Mouse (Mus musculus): Measurements from ENCODE around the gene Myrf. TPM values are rescaled to one million over a fixed set of nuclear protein-coding genes. Genes with fewer than 3 reads are reported as not detected.

The Myrf gene
- total RNA-seq, 2 experiments from 2014 or later, result not detected

DNA sequence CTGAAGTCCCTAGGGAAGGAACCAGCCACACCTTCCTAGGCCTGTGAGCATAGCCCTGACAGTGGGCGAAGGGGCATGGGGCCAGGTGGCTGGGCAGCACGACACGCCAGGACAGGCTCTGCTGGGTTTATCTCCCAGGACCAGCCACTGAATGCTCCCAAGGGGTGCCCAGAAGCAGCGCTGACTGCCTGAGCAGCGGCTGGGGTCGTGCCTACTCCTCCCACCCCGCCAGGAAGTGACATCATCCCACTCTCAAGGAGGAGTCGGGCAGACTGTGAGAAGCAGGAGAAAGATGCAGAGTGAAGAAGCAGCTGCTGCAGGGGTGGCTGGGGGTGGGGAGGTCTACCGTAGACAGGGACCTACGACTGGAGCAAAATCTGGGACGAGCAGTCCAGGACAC lies 32.2 kb upstream of the Myrf start:
- H3K27ac ChIP-seq, result peak overlapping the region; percentile 62
- TF ChIP-seq CTCF (IDR thresholded peaks at IDR 0.05), result no peak
- peak; percentile 66 for DNase-seq
- intact Hi-C loops (cut with DNase I), result no loop called here
- peak overlapping the region; percentile 45; the same call in 1 of the 2 replicates for H3K4me3 ChIP-seq

DNA sequence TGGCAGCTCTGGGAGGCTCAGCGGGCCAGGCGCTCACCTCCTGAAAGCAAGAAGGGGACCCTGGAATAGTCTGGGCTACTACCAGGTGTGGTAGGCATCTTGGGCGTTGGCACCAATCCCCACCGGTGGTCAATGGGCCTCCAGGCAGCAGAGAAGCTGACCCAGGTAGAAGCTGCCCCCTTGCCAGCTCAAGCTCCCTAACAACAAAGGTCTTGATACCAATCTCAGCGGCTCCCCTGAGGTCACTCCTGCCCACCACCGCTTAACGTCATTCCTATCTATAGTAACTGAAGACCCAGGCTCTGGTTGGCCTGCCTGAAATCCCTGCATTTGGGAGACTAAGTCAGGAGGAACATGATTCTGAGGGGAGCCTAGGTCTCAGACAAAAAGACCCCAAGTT lies 31.0 kb upstream of the Myrf start:
- Histone ChIP-seq H3K27ac (no peak overlapping the region), H3K4me3 (no peak overlapping the region)
- TF ChIP-seq CTCF (IDR thresholded peaks at IDR 0.05), result no peak
- no peak for DNase-seq
- intact Hi-C loops (cut with DNase I), result no loop called here

DNA sequence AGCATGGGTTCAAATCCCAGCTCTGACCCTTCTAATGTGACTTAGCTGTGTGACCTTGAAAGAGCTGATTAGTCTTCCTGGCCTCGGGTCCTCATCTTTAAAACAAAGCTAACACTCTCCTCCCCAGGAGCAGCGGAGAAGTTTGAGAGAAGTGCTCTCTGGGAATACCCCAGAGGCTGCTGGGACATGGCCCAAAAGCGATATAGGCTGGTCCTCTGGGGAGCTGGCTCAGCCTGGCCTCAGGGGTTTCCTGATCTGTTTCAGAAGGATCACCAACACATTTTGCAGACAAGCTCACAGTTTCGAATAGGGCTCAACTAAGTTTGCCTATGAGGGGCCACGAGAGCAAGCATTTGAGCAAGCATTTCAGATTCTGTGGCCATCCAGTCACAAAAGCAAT lies 29.8 kb upstream of the Myrf start:
- Histone ChIP-seq H3K4me3 (no peak overlapping the region), H3K27ac (no peak overlapping the region)
- TF ChIP-seq CTCF (IDR thresholded peaks at IDR 0.05), result no peak
- intact Hi-C loops (cut with DNase I), result no loop called here
- DNase-seq, result no peak

DNA sequence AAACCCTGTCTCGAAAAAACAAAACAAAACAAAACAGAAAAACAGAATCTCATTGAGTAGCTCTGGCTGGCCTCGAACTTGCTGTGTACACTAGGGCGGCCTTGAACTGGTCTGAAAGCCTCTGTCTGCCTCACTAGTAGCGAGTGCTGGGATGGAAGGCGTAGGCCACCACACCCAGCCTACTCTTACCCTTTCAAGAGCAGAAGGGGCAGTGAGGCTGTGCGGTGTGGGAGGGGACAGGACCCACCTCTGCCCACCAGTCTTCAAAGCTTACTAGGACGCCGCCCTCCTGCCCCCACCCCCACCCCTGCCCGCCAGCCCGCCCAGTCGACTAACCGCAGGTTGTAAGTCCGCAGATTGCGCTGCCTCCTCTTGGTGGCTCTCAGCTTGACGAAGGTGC lies 28.3 kb upstream of the Myrf start:
- DNase-seq, result no peak
- intact Hi-C loops (cut with DNase I), result no loop called here
- Histone ChIP-seq H3K4me3 (no peak overlapping the region), H3K27ac (no peak overlapping the region)
- TF ChIP-seq CTCF (IDR thresholded peaks at IDR 0.05), result no peak

DNA sequence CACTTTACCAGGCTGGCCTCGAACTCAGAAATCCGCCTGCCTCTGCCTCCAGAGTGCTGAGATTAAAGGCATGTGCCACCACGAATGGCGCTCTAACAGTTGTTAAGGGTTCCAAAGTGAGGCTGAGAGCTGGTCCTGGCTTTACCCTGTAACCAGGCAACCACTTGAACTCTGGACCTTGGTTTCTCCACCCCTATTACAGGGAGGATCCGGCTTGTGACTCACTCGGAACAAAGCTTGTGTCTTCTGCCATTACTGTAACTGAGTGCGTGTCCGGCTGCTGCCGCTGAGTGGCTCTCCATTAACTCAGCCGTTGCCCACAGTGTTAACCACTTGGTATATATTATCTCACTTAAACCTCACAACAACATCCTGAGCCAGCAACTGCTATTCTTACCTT lies 27.4 kb upstream of the Myrf start:
- no peak for TF ChIP-seq CTCF (IDR thresholded peaks at IDR 0.05)
- DNase-seq, result no peak
- intact Hi-C loops (cut with DNase I), result no loop called here
- Histone ChIP-seq H3K4me3 (no peak overlapping the region), H3K27ac (peak overlapping the region; percentile 80)

DNA sequence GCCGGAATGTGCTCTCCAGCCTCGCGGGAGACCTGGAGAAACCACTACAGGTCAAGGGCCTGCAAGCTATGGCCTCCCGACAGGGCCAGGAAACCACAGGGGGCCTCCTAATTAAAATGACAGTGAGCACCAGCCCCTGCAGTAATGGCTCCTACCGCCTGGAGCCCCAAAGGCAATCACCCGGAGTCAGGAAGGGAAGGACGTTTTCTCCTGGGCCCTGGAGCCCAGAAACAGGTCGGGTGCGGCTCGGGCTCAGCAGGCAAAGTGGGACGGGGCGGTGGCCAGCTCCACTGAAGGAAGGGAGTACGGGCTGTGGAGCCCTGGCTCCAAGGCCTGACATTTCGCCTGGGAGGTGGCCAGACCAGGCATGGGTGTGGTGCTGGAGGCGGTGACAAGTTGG lies 26.5 kb upstream of the Myrf start:
- peak overlapping the region; percentile 25 for H3K4me3 ChIP-seq
- TF ChIP-seq CTCF (IDR thresholded peaks at IDR 0.05), result peak; percentile 23; the same call in 1 of the 2 replicates
- DNase-seq, result peak; percentile 75
- peak overlapping the region; percentile 80 for H3K27ac ChIP-seq
- intact Hi-C loops (cut with DNase I), result no loop called here

DNA sequence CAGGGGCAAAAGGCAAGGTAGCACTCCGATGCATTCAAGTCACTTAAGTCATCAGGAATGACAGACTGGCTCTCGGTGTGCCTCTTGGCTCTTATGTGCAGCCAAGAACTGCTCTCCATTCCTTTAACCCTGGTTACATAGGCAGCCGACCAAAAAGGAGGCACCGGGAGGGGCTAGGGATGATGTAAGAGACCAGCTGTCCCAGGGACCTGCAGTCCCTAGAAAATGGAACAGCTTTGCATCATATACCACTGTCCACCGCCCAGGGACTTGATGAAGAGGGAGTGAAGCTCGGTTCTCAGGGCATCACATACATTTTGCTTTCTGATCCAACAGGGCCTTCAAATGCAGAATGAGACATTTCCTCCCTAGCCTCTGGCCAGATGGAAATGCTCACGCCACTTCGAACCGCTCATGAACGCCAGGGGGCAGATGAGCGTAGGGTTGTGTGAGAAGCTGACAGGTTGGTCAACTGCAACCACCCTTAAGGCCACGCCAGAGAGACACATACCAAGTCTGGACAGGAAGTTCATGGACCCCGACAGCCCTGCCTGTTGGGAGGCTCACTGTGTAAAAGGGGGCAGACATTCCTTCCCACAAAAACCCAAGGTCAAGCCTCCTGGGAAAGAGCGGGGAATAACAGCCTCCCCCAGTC lies 25.8 kb upstream of the Myrf start:
- intact Hi-C loops (cut with DNase I), result loop anchor here (1.0 kb wide), 1 partner anchor 38 kb away; the partner anchor contains the start of gene Dagla
- TF ChIP-seq CTCF (IDR thresholded peaks at IDR 0.05), result peak; percentile 86
- H3K4me3 ChIP-seq, result peak overlapping the region; percentile 25
- DNase-seq, result peak; percentile 91
- H3K27ac ChIP-seq, result peak overlapping the region; percentile 80

DNA sequence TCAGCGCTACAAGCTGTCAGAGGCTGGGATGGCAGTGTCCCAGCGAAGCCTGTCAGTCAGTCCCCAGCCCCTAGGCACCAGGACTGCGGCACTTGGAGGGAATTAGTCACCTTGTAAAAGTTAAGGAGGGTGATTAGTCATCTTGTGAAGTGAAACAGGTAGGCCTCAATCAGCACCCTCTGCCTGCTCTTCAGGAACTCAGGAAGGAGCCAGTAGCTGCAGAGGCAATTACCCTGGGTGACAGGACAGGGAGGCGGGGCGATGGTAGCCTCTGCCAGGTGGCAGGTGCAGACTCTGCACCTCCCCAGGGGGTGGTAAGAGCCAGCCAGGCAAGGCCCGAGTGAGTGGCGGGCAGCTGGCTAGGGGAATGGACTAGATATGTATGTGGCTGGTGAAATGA lies 20.8 kb upstream of the Myrf start:
- peak; percentile 70 for DNase-seq
- H3K4me3 ChIP-seq, result no peak overlapping the region
- peak overlapping the region; percentile 43; the same call in 1 of the 2 replicates for H3K27ac ChIP-seq
- intact Hi-C loops (cut with DNase I), result no loop called here
- no peak for TF ChIP-seq CTCF (IDR thresholded peaks at IDR 0.05)

DNA sequence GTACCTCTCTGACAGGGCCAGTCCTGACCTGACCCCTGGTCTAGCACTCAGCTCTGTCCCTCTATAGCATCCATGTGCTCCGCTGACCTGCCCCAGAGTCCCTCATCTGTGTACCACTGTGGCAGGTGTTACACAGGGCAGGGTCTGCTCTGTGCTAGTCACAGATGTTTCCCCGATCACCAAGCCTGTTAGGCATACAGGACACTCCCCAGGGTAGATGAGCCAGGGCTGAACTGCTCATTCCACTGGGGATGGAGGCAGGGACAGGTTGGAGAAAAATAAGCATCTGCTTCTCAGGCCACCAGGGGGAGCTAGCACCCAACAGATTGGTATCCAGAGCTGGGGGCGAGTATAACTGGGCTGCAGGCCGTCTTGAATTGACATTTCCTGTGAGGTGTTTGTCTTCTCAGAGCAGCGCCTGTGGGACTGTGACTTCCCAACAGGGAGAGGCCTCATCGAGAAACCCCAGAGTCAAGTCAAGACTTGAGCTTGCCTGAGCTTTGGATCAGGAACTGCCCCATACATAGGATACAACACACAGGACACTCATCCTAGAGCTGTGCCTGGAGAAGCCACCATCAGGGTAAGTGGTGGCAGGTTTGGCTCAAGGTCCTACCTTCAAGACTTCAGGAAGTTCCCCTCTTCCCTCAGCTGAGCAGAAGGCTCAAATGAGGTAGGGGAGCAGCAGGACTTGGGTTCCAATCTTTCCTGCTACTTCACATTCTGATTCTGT lies 17.9 kb upstream of the Myrf start:
- Histone ChIP-seq H3K27ac (no peak overlapping the region), H3K4me3 (no peak overlapping the region)
- intact Hi-C loops (cut with DNase I), result loop anchor here (2.0 to 5.0 kb wide), 2 partner anchors 46 to 179 kb away; partner anchors contain the start of gene Dagla
- peak; percentile 88 for DNase-seq
- TF ChIP-seq CTCF (IDR thresholded peaks at IDR 0.05), result peak; percentile 97

DNA sequence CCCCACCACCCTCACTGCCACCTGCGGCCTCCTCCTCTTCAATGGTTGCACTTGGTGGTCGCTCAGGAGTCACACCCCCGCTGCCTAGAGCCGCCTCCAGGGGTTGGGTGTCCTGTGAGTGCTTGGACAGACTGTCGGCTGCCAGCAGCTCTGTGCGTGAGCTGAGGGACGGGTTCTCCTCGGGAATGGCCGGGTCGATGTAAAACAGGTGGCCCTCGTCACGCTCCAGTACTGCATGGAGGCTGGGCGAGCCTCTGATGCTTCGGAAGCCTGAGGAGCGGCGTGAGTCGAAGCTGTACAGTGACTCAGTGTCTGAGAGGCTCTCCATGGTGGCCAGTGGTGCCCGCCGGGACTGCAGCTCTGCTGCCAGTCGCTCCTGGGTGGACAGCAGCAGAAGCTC lies 7.6 kb upstream of the Myrf start:
- Histone ChIP-seq H3K27ac (no peak overlapping the region), H3K4me3 (no peak overlapping the region)
- no peak for DNase-seq
- intact Hi-C loops (cut with DNase I), result no loop called here
- no peak for TF ChIP-seq CTCF (IDR thresholded peaks at IDR 0.05)

DNA sequence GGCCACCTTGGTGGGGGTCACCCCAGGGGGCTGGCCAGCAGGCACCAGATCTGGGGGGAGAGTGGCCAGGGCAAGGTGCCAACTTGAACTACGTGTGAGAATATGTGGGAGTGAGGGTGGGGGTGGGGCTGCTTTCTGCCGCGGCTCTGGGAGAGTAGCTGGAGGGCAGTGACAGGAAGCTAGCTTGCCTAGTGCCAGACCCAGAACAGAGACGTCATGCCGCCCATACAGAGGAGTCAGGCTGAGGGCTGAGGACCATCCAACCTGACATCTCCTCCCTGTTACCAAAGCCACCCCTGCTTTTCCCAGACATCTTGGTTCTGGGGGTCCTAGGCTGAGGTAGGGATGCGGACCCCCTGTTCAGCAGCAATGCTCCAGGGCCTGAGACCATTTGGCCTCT lies 6.6 kb upstream of the Myrf start:
- no peak for TF ChIP-seq CTCF (IDR thresholded peaks at IDR 0.05)
- intact Hi-C loops (cut with DNase I), result no loop called here
- DNase-seq, result no peak
- H3K4me3 ChIP-seq, result no peak overlapping the region
- no peak overlapping the region for H3K27ac ChIP-seq

DNA sequence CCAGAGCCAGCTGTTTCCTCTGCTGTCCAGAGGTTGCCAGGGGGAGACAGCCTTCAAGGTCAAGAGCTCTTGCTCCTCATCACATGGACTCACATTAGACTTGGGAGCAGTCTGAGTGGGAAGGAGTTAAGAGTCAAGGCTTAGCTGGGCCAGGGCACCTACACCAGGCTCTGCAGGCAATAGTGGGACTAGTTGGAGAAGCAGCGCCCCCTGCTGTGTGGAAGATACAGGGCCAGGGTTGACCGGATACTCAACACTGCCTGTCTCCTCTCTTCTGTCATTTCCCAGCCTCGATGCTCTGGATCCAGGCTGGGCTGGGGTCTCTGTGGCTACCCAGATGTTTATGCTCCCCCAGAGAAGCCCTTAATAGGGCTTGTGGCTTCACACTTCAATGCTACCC lies 3.6 kb upstream of the Myrf start:
- Histone ChIP-seq H3K4me3 (no peak overlapping the region), H3K27ac (no peak overlapping the region)
- DNase-seq, result peak; percentile 52
- intact Hi-C loops (cut with DNase I), result no loop called here
- TF ChIP-seq CTCF (IDR thresholded peaks at IDR 0.05), result peak; percentile 58

DNA sequence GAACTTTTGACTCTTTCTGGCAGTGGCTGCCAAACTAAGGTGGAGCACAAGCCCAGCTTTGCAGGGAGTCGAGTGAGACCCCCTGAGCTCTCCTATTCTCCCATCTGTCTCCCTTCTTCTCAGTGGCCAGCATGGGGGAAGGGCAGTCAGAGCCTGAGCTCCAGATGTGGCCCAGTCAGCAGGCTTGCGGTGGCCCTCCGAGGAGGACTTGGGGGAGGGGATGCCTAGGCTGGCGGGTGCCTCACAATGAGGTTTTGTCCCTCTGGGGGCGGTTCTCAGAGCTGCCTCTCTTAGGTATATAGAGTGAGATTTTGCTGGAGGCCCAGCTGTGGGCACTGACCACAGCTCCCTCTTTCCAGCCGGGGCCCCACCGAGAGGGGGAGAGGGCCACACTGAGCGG lies 2.4 kb upstream of the Myrf start:
- DNase-seq, result no peak
- intact Hi-C loops (cut with DNase I), result no loop called here
- TF ChIP-seq CTCF (IDR thresholded peaks at IDR 0.05), result no peak

More for the DNA sequence above, 2.4 kb upstream of the Myrf start:
- Histone ChIP-seq H3K27ac (no peak overlapping the region), H3K4me3 (no peak overlapping the region)

Measured in gastrocnemius, adult 2 months (tissue).